Mouse (Mus musculus) layer of hippocampus, adult 2 months (tissue): ENCODE measurements around the gene Ampd3. TPM values are rescaled to one million over a fixed set of nuclear protein-coding genes. Genes with fewer than 3 reads are reported as not detected.

Experiments
- DNase-seq, 2 experiments: peaks; one replicate each; pipeline ENCODE4 v3.0.0; 2022; ENCODE audit warnings: low spot score in 2 of 2
- H3K27ac ChIP-seq: fragments of 200-600 bp; 2 replicates; pipeline ENCODE4 v1.8.1; 2022
- H3K4me3 ChIP-seq: fragments of 200-600 bp; 2 replicates; pipeline ENCODE4 v1.8.1; 2022; ENCODE audit warnings: mild to moderate bottlenecking
- CTCF ChIP-seq: fragments of 200-600 bp; conservative IDR thresholded peaks from 2 replicates; pipeline ENCODE4 v1.8.1; 2022; ENCODE audit warnings: antibody characterized with exemption, mild to moderate bottlenecking, moderate library complexity
- microRNA-seq, 2 experiments: library from miRNA; unstranded; fragments of <30 nt; microRNA quantifications; one replicate each; pipeline ENCODE4 v1.2.0; 2021
- total RNA-seq, 2 experiments: library from RNA; stranded (reverse); gene quantifications; 2 replicates each; pipeline ENCODE4 v1.2.3; 2021

Gene Ampd3
- total RNA-seq, 2 experiments from 2014 or later, result 20.8 to 25.1 TPM

- no peak overlapping the region for H3K27ac ChIP-seq
- TF ChIP-seq CTCF, result no peak
- H3K4me3 ChIP-seq, result no peak overlapping the region
- no peak for DNase-seq
These were observed 72.3 kb downstream of the Ampd3 start for GRCm38 (mm10) chr7:110840332-110840731.

DNA sequence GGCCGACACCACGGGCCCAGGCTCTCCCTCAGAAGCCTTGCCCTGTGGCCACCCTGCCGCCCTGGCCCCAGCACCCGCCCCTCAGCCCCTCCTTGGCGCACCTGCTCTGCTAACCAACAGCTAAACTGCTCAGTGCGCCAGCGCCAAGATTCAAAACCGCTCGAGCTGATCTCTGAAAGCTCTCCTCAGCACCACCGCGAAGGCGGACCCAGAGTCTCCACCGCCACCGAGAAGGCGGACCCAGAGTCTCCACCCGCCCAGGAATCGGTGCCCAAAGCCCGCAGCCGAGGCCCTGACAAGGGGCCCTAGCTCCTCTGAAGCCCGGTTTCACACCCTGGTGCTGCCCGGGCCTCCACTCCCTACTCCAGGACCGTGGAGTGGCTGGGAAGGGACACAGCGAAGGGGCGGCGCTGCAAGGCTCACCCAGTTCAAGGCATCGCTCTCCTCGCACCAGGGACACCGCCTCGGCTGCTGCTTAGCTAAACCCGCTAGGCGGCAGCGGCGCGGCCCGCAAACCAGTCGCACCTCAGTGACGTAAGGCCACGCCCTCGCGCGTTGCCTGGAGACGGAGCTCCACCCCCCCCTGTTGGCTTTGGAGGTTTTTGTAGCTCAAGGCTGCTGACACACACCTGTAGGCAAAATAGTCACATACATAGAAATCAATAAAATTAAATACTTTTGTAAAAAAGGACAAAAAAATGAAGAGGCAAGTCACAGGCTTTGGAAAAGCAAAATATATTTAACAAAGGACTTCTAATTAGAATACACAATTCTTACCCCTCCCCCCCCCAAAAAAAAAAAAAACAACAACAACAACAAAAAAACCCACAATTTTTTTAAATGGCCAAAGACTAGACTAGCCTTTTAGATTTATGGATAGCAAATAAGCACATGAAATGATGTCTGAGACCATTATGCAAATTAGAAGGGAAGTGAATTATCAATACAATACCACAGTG is 76.2 kb downstream of the Ampd3 start, which contains the start of gene Rnf141:
Rnf141 (minus strand) TSS at position 542 of the 959 bp plus-strand sequence.
- peak within 1 kb of the TSS; percentile 86 for H3K27ac ChIP-seq
- peak; percentile 76 for TF ChIP-seq CTCF
- H3K4me3 ChIP-seq, result peak within 1 kb of the TSS; percentile 85
- peak; percentile 92 to 94 for DNase-seq

DNA sequence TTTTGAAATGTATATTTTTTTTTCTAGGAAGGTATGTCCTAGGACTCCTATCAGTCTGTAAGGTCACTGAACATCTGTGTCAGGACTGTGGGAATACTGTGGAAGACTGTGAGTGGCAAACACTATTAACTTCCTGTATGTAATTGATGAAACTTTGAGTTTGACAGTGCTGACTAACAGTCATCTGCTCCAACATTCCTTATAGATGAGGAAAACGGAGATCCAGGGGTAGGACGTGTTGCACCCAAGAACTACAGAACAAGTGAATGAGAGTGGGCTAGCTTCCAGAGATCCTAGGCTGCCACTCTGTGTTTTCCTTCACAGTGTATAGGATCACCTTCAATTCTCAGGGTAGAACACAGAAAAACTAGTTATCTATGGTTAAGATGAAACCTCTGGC is 79.3 kb downstream of the Ampd3 start:
- DNase-seq, result no peak
- H3K27ac ChIP-seq, result no peak overlapping the region
- no peak for TF ChIP-seq CTCF
- no peak overlapping the region for H3K4me3 ChIP-seq

DNA sequence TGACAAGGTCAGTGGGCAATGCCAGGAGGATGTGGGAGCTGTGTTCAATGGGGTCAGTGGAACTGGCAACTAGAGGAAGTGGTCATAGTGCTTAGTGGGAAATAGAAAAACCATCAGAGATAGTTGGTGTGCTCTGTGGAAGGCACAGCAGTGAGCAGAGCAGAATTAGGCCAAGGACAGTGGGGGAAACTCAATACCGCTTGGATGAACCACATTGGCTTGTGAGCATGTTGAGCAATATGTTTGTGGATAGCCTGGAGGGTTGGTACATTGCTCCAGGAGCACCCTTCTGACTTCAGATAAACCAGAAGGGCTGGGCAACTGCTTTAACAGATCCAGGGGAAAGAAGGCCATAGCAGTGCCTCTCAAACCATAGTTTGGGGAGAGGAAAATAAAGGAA is 80.4 kb downstream of the Ampd3 start:
- Histone ChIP-seq H3K4me3 (no peak overlapping the region), H3K27ac (no peak overlapping the region)
- TF ChIP-seq CTCF, result no peak
- no peak for DNase-seq

DNA sequence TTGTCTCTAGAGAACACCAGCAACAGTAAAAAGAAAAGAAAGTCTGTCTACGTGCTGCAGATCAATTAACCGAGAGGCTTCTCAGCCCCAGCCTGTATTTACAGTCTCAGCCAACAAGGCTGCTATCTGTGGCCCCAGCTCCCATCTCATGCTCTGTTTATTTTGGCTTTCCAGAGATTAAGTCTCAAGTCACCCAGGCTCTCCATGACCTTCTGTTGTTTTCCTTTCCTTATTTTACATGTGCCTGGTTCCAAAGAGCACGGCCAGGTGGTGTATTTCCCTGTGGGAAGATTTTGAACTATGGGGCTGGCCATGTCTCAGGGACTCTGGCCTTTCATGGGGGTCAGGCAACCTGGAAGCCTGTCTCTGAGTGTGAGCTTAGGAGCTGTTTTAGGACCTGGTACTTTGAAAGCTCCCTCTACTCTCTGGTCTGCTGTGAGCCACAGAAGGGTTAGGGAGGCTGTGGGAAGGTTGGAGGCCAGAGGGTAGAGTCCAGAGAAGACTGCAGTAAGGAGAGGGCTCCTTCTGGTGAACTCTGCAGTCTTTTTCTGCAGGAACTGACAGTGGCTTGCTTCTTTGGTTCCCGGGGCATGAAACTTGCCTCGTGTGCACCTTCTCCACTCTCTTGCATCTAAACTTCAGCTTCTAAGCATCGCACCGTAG is 83.7 kb downstream of the Ampd3 start:
- Histone ChIP-seq H3K4me3 (no peak overlapping the region), H3K27ac (no peak overlapping the region)
- TF ChIP-seq CTCF, result no peak
- DNase-seq, result no peak

DNA sequence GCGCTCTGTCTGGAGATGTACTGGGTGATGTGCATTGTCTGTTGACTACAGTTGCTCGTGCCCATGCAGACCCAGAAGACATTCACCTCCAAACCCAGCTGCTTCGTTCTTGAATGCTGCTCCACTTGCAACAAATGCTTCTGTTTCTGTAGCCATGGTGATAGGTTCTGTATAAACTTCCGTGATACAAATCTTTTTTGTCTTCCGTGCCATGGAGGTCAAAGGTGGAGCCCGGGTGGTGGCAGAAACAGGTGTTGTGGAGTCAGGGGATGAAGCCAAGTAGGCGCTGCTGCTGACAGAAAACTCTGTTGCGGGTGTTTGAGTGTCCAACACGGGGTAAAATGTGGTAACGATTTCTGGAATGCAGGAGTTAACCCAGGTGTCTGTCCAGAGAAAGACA is 85.6 kb downstream of the Ampd3 start:
- H3K4me3 ChIP-seq, result no peak overlapping the region
- no peak for TF ChIP-seq CTCF
- peak overlapping the region; percentile 91 for H3K27ac ChIP-seq
- DNase-seq, result no peak

DNA sequence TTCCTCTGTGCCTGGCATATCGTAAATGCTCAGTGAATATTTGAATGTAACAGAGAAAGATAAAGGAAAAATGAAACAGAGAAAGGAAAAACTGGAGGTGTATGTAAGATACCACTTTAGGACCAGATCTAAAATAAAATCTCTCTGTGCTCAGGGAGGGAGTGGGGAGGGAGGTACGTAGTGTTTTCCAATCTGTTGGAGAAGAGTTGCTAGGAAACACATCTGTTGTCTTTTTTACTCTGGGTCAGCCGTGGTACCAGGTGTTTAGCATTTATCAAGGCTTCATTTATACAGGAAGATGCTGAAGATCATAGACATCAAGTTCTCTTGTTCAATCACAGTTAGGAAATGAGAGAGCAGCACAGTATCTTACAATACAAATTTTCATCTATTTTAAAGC is 86.5 kb downstream of the Ampd3 start:
- H3K27ac ChIP-seq, result peak overlapping the region; percentile 91

GRCm38 (mm10) chr7:110854927-110855546 is 87.0 kb downstream of the Ampd3 start:
- TF ChIP-seq CTCF, result no peak
- Histone ChIP-seq H3K27ac (peak overlapping the region; percentile 91), H3K4me3 (no peak overlapping the region)
- DNase-seq, result peak in 1 of 2 experiments; percentile 19

More for the DNA sequence above, 86.5 kb downstream of the Ampd3 start:
- peak; percentile 24 to 52 for DNase-seq
- no peak overlapping the region; the same call in 1 of the 2 replicates for H3K4me3 ChIP-seq
- no peak for TF ChIP-seq CTCF

DNA sequence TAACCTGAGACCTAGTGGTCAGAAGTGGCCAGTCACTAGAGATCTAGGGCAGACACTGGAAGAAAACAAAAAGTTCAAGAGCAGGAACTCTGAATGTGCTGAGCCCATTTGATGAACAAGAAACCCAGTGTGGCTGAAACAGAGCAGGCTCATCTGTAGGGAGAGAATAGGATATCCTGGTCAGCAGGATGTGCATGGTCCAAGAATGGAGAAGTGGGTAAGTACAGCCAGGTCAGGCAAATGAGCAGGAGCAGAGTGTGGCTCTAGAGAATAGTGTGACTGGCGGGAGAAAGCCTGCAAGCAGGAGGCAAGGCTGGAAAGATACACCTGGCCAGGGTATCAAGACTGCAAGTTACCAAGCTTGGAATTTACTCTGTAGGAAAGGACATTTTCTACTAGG is 87.6 kb downstream of the Ampd3 start:
- TF ChIP-seq CTCF, result no peak
- Histone ChIP-seq H3K27ac (peak overlapping the region; percentile 91), H3K4me3 (no peak overlapping the region)
- no peak for DNase-seq

GRCm38 (mm10) chr7:110860129-110860528 is 92.1 kb downstream of the Ampd3 start:
- no peak for TF ChIP-seq CTCF

More at GRCm38 (mm10) chr7:110860129-110860528, 92.1 kb downstream of the Ampd3 start:
- no peak for DNase-seq
- no peak overlapping the region for H3K4me3 ChIP-seq
- no peak overlapping the region for H3K27ac ChIP-seq

Small RNAs within 50 kb of the gene (microRNA-seq; reads per million reads assigned to microRNA genes)
- 0 reads per million in 2 experiments for gene Gm47282

Other genes with a start within 250 kb of the Ampd3 start
- 10 to 100 TPM; 69.8 to 78.0 TPM for gene Sbf2, start 153.3 kb upstream of the Ampd3 start, total RNA-seq
- gene Adm, start 140.5 kb upstream of the Ampd3 start, total RNA-seq, result 1 to 10 TPM; 1.1 to 1.6 TPM
- 10 to 100 TPM; 83.4 to 90.6 TPM for gene Rnf141, start 76.3 kb downstream of the Ampd3 start, total RNA-seq
- 1 to 10 TPM in 1 of 2 experiments, under 1 TPM in 1; 0.66 to 2.5 TPM for gene Lyve1, start 95.0 kb downstream of the Ampd3 start, total RNA-seq
- 1 to 10 TPM; 1.4 to 2.7 TPM for gene Mrvi1, start 214.3 kb downstream of the Ampd3 start, total RNA-seq